Mouse (Mus musculus) B cell, adult 2 months (primary cell): ENCODE results near the gene Anxa6.
A peak's percentile ranks its signal among the peaks of the same experiment; 100 is the strongest.
"Not testable (repeated sequence)": the region's sequence is repeated elsewhere in the genome, so short reads cannot be mapped to it uniquely, and the experiment has no call there.

Source experiments
- DNase-seq, 2 experiments: peaks; one replicate each; pipeline ENCODE4 v3.0.0; 2022

Gene Anxa6

GRCm38 (mm10) chr11:54958571-54959073 lies 74.6 kb downstream of the Anxa6 start:
- peak; percentile 64 to 65 for DNase-seq

GRCm38 (mm10) chr11:54957708-54958107 lies 75.5 kb downstream of the Anxa6 start:
- DNase-seq, result not testable (repeated sequence)

- peak; percentile 52 to 62 for DNase-seq
Observed at GRCm38 (mm10) chr11:54956912-54957311, 76.3 kb downstream of the Anxa6 start.

GRCm38 (mm10) chr11:54955735-54956480 lies 77.3 kb downstream of the Anxa6 start:
- peak; percentile 99 to 100 for DNase-seq

- not testable (repeated sequence) for DNase-seq
Observed at GRCm38 (mm10) chr11:54955400-54955734, 77.9 kb downstream of the Anxa6 start.

GRCm38 (mm10) chr11:54954716-54955115 lies 78.5 kb downstream of the Anxa6 start:
- no peak for DNase-seq

- no peak for DNase-seq
Observed at GRCm38 (mm10) chr11:54953993-54954446, 79.2 kb downstream of the Anxa6 start.

- DNase-seq, result no peak
Observed at GRCm38 (mm10) chr11:54952651-54953050, 80.6 kb downstream of the Anxa6 start.

GRCm38 (mm10) chr11:54950684-54951083 lies 82.6 kb downstream of the Anxa6 start:
- no peak for DNase-seq

- no peak for DNase-seq
Observed at GRCm38 (mm10) chr11:54949717-54950116, 83.5 kb downstream of the Anxa6 start.

GRCm38 (mm10) chr11:54944702-54945101 lies 88.5 kb downstream of the Anxa6 start:
- no peak for DNase-seq

GRCm38 (mm10) chr11:54940056-54940455 lies 93.2 kb downstream of the Anxa6 start:
- DNase-seq, result no peak

GRCm38 (mm10) chr11:54939501-54939900 lies 93.7 kb downstream of the Anxa6 start:
- DNase-seq, result no peak

- DNase-seq, result no peak
Observed at GRCm38 (mm10) chr11:54936771-54937140, 96.5 kb downstream of the Anxa6 start.

GRCm38 (mm10) chr11:54936035-54936770 lies 97.0 kb downstream of the Anxa6 start:
- DNase-seq, result peak; percentile 23 to 41

GRCm38 (mm10) chr11:54934198-54934597 lies 99.0 kb downstream of the Anxa6 start:
- DNase-seq, result no peak

- no peak for DNase-seq
Observed at GRCm38 (mm10) chr11:54932540-54932939, 100.7 kb downstream of the Anxa6 start.

- DNase-seq, result peak; percentile 78 to 80
Observed at GRCm38 (mm10) chr11:54931405-54932093, 101.7 kb downstream of the Anxa6 start.

GRCm38 (mm10) chr11:54930318-54930979 lies 102.8 kb downstream of the Anxa6 start:
- peak; percentile 29 to 32 for DNase-seq

GRCm38 (mm10) chr11:54929744-54930143 lies 103.5 kb downstream of the Anxa6 start:
- DNase-seq, result no peak

- no peak for DNase-seq
Observed at GRCm38 (mm10) chr11:54929290-54929689, 104.0 kb downstream of the Anxa6 start.
